Comparison of ENCODE assay signal across 24 mouse cellular contexts in the genomic region with DNA sequence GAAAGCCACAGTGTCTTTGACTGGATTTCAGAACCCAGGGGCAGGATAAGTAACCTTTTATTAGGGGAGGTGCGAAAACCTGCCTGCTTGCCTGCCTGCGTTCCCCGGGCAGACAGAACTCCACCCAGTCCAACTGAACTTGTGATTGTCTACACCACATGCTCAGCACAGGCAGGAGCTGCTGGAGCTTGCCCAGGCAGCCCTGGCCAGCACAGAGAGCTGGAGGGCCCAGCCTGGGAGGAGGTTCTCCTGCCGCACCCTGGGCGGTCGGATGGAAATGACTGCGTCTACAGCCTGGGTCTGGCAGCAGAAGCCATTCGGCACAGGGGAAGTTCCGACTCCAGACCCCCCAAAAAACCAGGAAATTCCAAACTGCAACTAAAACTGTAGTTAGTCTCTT.
DNase-seq lines count a peak whose midpoint lies in the region; ATAC-seq lines count a peak whose summit lies in the region.
"Had no signal": no experiment of that assay in that cellular context is flagged by ENCODE, and none has a peak within 500 bp of the region (broad histone marks: within the 10 kb centered on the region; RNA-seq: fewer than 3 reads in every experiment).

No protein-coding gene starts in this region.

- no peak for DNase-seq in kidney, adult 8-10 months
- DNase-seq in urinary bladder, postnatal 36 days (ENCODE audit: low spot score in 2 of 2) = peak; percentile 35 to 41
- no peak for DNase-seq in urinary bladder, adult 2 months (ENCODE audit: low spot score)
- DNase-seq in gastrocnemius, postnatal 25 days = peak; percentile 43
- DNase-seq in skeletal muscle tissue, adult 2 months (ENCODE audit: low read depth, low spot score) = peak; percentile 17
- no peak for DNase-seq in layer of hippocampus, postnatal 25 days (ENCODE audit: extremely low spot score in 1 of 2, low spot score in 1 of 2)
- DNase-seq: adrenal gland, postnatal 10 days; cerebellum, adult 8-10 months; cerebellum, postnatal 36 days; layer of hippocampus, adult 9-11 months; liver, embryonic 13.5 days; lung, adult 2 months; lung, postnatal 14 days had no signal

- WGBS in kidney, embryonic 16.5 days = 56% methylated on average over 9 of the region's 9 CpGs

- ATAC-seq in kidney, embryonic 16.5 days (ENCODE audit: low FRiP score, low TSS enrichment) = 0 out of 2 replicates have a peak, but pooled peaks have one; percentile 23
- no peak for ATAC-seq in granulocyte monocyte progenitor cell, adult 5-6 weeks (replicated peaks; ENCODE audit: poor library complexity, severe bottlenecking)
- ATAC-seq: activated CD4-positive, CD25-positive, alpha-beta regulatory T cell, adult 4 months; forebrain, embryonic 16.5 days; hindbrain, embryonic 16.5 days; intestine, embryonic 16.5 days had no signal

- H3K9ac ChIP-seq in kidney, embryonic 16.5 days (replicated peaks; ENCODE audit: low read length) = no peak overlapping the region
- H3K9ac ChIP-seq: kidney, embryonic 15.5 days; liver, embryonic 13.5 days had no signal

- H3K27ac ChIP-seq in kidney, embryonic 16.5 days (ENCODE audit: low read length) = no peak overlapping the region
- H3K27ac ChIP-seq: forebrain, embryonic 10.5 days; hindbrain, embryonic 10.5 days; kidney, embryonic 15.5 days; left cerebral cortex, adult 2 months; liver, embryonic 13.5 days had no signal

- H3K36me3 ChIP-seq in kidney, embryonic 16.5 days (ENCODE audit: insufficient read depth, low read length) = no peaks in the 10 kb centered on the region
- H3K36me3 ChIP-seq: forebrain, embryonic 10.5 days; hindbrain, embryonic 10.5 days; kidney, embryonic 15.5 days; liver, embryonic 13.5 days had no signal

- no peaks in the 10 kb centered on the region for H3K9me3 ChIP-seq in kidney, embryonic 16.5 days (ENCODE audit: low read length)
- H3K9me3 ChIP-seq: forebrain, embryonic 10.5 days; hindbrain, embryonic 10.5 days; kidney, embryonic 15.5 days; liver, embryonic 13.5 days had no signal

- no peak overlapping the region for H3K4me2 ChIP-seq in kidney, embryonic 16.5 days (replicated peaks; ENCODE audit: low read depth, low read length)
- H3K4me2 ChIP-seq: kidney, embryonic 15.5 days; liver, embryonic 13.5 days; midbrain, embryonic 11.5 days had no signal

- H3K4me1 ChIP-seq in kidney, embryonic 16.5 days (ENCODE audit: insufficient read depth, low read length) = 0 out of 2 replicates have a peak, but pooled peaks cover 9% of the 10 kb centered on the region
- H3K4me1 ChIP-seq: forebrain, embryonic 10.5 days; liver, embryonic 13.5 days had no signal

- no peak overlapping the region for H3K4me3 ChIP-seq in kidney, embryonic 16.5 days (ENCODE audit: low read length)
- H3K4me3 ChIP-seq: forebrain, embryonic 10.5 days; hindbrain, embryonic 10.5 days; kidney, embryonic 15.5 days; left cerebral cortex, adult 2 months; liver, embryonic 13.5 days had no signal

- H3K27me3 ChIP-seq in kidney, embryonic 16.5 days (ENCODE audit: insufficient read depth, low read length) = no peaks in the 10 kb centered on the region
- H3K27me3 ChIP-seq: kidney, embryonic 15.5 days; liver, embryonic 13.5 days had no signal

Comparison
In these comparisons a context has a peak if more than half of its experiments do, and no peak if none do; other contexts are left out.
1. DNase-seq: peak in urinary bladder, postnatal 36 days (2 of 2), gastrocnemius, postnatal 25 days (single experiment) and skeletal muscle tissue, adult 2 months (single experiment); none in kidney, adult 8-10 months (0 of 2), urinary bladder, adult 2 months (single experiment) and layer of hippocampus, postnatal 25 days (0 of 2).